Mouse (Mus musculus) lung, postnatal 10 days (tissue): ENCODE measurements around the gene Lysmd3.
"Not testable (repeated sequence)": the region's sequence is repeated elsewhere in the genome, so short reads cannot be mapped to it uniquely, and the experiment has no call there.

Experiments used
- DNase-seq: peaks from one replicate; pipeline ENCODE4 v3.0.0; 2021

The Lysmd3 gene

DNA sequence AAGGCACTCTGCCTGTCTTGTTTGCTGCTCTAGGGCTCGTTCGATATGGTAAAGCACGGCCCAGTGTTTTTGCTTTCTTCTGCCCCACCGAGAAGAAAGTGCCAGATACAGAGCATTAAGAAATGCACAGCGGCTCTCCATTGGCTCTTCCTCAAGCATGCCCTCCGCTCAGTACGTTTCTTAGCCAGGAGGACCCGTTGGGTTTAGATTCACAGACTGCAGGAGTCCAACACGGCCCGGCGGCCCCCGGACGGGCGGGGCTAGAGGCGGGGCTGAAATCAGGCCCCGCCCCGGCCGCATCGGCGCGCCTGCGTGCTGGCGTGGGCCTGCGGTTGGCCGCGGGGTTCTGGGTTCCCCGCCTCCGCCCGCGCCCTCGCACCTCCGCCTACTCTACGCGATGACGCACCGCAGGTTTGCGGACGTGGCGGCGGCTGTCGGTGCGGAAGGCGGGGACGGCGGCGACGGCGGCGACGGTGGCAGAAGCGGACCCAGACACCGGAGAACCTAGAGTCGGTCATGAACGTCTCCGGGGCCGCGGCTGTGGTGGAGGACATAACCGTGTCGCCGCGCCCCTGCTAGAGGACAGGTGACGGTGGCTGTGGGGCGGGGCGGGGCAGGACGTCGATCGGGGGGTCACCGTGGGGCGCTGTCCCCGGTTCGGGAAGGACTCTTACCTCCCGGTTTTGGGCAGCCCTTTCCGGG is at the start of gene Lysmd3:
Gene Lysmd3, plus strand, starts transcription at position 313 of the 702 bp plus-strand sequence.
- DNase-seq = peak; percentile 94

DNA sequence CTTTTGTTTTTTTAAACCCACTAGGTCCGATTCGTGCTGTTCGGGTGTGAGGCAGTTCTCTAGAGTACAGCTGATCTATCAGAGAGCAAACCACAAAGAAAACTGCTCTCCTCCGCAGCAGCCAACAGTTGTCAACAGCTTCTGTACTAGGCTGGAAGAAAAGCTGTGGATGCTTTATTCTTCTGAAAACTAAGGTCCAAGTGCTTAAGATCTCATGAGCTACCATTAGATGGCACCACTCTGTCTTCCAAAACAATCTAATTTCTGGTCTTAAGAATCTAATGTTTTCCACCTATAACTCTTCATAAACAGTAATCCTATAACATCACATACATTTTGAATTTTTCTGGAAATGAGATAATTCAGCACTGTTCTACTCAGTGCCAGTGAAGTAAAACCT is 47.1 kb upstream of the Lysmd3 start:
- DNase-seq = no peak

DNA sequence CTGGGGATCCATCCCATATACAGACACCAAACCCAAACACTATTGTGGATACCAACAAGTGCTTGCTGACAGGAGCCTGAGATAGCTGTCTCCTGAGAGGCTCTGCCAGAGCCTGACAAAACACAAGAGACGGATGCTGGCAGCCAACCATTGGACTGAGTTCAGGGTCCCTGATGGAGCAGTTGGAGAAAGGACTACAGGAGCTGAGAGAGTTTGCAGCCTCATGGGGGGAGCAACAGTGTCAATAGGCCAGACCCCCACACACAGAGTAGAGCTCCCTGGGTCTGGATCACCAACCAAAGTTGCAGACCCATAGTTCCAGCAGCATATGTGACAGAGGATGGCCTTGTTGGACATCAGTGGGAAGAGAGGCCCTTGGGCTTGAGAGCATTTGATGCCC is 29.6 kb upstream of the Lysmd3 start:
- DNase-seq = not testable (repeated sequence)

DNA sequence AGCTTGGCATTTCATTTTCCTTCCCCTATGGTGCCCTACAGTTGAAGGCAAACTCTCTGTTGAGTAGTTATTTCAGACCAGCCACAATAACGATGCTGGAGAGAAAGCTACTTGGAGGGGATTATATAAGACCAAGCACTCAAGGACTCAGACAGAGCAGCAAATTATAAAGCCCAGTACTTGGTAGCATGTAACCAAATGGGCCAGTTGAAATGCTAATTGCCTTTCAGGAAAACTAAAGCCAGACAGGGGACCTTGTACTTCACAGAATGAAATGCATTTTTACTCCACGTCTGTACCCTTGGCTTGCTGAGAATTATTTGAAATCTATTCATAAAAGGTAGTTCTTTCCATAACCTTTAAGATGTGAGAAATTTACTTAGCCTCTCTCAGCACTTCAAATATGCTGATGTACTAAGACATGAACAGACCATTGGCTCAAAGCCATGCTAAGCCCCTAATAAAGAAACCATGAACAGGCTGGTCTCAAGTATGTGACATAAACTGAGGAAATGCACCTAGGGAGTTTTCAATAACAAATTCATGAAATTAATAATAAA is 28.8 kb upstream of the Lysmd3 start:
- DNase-seq = no peak

DNA sequence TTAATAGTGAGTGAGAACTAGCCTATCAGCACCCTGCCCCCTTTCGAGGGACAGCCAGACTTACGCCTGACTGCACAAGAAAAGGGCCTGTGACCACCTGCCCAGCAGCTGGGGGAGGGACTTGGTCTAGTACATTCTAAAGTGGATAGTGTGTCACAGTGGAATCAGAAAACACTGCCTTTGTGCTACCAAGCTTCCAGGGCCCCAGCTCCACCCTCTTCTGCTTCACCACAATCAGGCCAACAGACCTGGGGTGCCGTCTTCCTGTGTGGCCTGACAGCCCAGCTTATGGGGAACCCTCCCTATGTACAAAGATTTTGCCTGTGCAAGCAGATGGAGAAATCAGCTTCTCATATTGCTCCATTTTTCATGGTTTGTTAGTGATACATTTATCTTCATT is 28.1 kb upstream of the Lysmd3 start:
- DNase-seq = no peak

DNA sequence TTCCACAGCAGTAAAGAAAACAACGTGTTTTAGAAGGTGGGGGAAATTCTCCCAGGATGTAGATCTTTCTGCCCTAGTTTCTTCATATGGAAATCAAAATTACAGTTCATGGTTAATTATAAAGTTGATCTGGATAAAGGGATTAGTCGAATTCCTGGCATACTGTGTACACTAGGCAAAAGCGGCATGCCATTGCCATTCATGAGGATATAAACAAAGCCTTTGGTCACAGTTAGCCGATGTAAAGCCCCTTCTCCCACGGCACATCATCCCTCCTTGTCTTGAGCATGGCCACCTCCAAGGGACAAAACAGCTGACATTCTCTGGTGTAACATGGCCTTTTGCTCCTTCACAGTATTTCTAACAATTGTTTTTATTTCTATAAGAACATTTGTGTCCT is 26.9 kb upstream of the Lysmd3 start:
- DNase-seq = no peak

DNA sequence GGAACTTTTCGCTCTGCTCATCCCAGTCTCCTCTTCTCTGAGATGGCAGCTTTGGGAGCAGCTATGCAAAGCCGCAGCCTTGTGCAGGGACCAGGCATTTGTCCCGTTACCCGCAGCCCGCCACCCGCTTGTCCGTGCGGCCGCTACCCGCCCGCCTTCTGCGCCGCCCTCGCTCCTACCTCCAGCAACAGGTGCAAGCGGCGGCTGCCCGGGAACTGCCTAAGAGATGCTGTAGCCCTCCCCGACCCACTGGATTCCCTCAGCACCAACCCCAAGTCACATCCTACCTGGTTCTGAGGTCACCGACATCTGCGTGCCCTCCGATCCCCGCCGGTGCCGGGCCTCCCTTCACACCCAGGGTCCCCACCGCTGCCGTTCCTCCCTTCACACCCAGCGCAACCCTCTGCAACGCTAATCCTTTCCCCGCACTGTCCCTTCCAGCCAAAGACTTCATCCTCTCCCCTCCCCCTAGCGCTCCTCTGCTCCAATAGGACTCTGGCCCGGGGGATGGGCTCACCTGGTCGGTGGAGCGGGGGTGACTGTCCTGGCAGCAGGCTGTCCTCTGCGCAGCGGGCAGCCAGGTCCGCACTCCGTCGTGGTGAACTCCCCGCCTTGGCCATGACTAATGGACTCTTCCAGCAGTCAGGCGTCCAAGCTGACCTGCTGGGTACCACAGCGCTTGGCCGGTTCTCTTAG is 24.6 kb upstream of the Lysmd3 start, which contains the start of gene Adgrv1:
Gene Adgrv1, minus strand, starts transcription at position 435 of the 696 bp plus-strand sequence.
- DNase-seq = peak; percentile 52

DNA sequence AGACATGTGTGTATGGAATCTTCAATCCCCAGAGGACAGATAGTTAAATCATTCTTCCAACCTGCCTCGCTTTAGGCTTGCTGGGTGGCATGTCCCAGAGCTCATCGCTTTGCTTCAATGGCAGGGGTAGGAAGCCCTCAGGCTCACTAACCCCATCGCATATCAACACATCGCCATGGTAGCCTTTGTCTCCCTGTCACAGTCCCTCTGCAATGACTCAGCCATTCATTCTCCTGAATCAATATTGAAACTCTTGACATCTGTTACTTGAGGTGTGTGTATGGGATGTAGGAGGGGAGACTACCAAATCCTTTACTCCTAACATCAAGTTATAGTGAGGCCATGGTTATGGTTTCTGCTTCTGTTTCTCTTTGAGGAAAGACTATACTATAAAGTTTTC is 17.8 kb upstream of the Lysmd3 start:
- no peak for DNase-seq

DNA sequence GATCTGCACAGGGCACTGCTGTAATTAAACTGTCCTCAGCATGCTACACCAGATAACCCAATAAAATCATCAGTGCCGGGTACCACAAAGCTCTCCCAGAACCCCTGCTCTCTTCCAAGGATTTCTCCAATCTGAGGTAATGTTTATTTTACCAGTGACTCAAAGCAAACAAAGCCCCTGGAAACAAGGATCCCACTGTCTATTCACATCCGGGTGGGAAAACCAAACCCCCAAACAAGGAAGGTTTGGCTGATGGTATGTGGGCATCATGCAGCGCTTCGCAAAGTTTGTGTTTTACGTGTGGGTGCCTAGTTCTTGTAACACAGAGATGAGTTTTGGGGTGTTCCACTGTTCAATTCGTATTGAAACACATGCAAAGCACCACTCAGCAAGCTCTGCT is 16.6 kb upstream of the Lysmd3 start:
- no peak for DNase-seq

DNA sequence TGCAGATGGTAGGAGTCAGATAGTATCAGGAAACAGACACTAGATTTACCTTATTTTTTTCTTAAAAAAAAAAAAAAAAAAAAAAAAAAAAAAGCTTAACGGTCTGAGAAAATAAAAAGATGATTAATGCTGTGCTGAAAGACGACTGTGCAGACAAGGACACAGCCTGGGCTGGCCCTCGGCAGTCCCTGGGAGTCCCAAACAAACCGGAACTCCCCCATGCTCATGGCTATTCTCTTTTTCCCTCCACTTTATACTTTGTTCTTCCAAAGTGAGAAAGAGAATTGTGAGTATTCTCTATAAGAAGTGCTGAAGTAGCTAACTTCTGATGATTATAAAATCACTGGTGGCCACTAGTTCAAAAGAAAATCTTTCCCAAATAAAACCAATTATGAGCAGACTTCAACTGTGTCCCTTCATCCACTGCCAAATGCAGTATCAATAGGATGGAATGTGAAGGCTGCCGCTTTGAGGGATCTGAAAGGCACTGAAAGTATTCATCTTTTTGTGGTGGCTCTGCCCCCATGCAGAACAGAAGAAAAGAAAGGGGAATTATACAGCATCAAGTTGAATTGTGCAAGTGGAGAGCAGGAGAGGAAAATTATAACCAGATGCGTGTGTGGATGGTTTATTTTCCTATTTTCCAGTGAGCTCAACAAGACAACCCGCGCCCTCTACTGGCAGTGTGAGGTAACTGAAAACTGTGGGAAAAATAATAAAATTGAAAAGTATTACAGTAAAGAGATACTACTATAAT is 16.0 kb upstream of the Lysmd3 start:
- DNase-seq = peak; percentile 54

DNA sequence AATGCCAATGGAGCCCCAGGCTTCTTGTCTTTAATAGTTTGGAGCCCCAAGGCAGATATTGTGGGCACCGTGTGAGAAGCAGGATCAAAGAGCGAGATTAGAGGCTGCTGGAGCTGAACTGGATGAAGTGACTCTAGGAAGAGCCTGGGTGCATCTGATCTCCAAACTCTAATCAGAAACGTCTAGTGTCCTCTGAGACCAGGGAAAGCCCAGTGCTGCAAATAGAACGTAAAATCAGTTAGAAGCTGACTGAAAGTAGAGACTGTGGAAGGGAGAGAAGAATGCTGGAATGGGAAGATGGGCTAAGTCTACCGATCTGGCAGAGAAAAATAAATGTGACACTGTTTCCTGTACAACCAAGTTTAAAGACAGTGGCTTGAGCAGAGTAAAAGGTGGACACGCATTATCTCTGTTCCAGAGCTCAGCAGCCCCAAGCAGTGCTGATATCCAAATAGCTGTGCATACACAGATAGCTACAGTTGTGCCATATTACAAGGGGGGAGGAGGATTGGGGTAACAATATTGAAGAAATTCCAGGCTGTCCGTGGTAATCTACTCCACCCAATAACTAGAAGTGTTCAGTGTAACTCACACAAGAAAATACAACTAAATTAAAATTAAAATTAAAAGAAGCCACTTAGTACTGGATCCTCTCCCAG is 14.8 kb upstream of the Lysmd3 start:
- no peak for DNase-seq

DNA sequence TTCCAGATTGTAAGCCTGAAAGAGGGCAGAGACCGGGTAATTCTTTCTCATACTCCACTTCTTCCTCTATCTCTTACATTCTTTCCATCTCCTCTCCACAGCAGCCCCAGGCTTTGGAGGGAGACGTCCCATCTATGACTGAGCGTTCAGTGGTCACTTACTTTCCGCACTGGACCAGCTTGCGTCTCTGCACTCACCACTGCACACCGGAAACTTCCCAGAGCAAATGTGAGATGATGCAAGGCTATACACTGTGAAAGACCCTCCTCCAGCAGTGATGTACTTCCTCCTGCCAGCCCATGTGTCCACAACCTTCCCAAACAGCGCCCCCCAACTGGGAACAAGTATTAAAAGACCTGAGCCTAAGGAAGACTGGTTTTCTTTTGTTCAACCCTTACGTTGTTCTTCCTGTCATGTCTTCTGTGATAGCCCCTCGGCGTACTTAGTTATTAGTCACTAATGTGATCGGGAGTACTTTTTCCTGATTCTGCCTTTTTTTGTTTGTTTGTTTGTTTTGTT is 13.4 kb upstream of the Lysmd3 start:
- no peak for DNase-seq

DNA sequence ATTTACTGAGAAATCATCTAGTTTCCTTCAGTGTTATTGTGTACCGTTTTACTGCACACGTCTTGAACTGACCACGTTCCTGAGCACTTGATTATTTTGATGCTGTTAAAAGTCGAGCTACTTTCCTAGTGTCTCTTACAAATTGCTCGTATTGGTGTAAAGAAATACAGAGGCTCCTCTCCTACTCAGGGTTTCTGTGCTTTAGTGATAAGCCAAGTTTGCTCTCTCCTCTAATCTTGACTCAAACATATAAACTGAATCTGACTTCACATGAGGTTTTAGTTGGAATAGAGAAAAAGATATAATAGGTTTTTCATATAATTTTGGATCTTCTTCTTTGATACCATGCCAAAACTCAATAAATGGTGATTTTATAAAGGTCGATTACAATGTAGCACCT is 11.1 kb upstream of the Lysmd3 start:
- DNase-seq = no peak

DNA sequence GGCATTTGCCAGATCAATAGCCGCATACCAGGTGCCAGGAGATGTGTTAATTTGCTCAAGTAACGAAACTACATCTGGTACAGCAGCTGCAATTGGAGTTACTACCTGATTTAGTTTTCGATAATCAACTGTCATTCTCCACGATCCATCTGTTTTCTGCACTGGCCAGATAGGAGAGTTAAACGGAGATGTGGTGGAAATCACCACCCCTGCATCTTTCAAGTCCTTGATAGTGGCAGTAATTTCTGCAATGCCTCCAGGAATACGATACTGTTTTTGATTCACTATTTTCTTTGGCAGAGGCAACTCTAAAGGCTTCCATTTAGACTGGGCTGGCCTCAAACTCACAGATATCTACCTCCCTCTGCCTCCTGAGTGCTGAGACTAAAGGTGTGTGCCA is 7.1 kb upstream of the Lysmd3 start:
- DNase-seq = not testable (repeated sequence)

DNA sequence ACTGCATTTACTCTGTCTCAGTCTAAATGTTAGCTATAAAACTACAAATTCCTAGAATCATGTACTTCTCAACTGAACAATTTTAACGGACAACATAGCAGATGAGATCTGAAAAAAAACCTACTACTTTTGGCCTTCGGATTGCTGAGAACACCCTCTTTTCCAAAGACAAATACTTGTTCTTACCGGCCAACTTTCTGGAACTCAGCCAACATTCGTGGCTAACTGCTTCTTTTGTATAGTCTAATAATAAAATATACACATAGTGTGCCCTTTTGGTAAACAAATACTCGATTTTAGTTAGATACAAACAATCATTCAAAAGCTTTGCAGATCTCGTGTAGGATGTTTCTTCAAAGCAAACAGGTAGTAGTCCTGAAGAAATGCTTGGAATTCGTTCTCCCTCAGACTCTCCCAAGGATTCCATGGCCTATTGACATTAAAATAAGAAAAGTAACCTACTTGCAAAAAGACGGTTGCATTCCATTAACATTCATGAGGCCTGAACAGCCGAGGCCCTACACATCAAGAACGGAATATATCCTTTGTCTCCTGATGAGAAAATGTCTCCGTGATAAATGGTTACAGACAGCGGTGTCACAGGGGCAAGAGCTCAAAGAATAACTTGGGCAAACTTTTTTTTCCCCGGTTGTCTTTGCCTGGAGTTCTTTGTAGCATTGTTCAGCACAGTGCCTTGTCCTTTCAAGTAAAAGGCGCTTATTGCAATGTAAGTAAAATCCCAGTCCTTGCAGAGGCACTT is 1.2 kb upstream of the Lysmd3 start:
- peak; percentile 17 for DNase-seq

DNA sequence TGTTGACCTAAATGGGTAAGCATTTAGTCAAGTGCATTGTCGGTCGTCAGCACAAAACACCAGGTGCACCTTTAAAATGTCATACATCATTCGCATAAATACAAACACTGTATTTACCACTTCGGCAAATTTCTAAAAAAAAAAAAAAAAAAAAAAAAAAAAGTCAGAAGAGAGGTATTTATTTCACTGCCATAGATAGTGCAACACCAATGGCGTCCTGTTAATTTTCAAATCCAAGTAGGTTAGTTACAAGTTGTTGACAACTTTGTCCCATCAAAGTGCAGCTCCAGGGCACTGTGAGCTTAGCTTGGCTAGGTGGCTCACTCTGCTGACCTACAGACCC is 484 bp upstream of the Lysmd3 start:
- DNase-seq = no peak

DNA sequence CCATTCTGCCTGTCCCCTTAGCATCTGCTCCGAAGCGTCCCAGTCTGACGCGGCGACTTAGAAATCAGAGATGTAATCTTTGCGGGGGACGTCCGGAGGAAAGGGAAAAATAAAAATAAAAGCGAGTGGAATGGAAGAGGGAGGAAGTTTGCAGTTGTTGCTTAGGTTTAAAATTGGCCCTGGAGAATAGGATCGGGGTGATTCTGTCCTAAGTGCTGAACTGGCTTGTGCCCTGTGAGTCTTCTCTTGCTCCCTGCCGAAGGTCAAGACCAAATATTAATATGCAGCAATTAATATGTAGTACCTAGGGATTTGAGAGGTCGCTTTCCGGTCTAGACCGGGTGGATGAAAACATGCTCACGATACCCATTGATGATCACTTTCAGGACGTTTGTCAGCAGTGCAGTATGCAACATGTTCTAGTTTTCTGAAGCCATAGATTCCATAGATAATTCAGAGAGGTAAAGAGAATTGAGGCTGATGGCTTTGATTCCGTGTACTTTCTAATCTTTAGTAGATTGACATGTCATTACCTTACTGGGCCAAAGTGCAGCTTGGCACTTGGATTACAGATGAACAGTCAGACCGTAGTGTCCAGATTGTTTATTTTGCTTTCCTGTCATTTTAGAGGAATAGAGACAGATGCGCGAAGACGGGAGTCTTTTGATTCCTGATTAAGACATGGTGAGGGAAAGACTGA is 740 bp downstream of the Lysmd3 start:
- no peak for DNase-seq

DNA sequence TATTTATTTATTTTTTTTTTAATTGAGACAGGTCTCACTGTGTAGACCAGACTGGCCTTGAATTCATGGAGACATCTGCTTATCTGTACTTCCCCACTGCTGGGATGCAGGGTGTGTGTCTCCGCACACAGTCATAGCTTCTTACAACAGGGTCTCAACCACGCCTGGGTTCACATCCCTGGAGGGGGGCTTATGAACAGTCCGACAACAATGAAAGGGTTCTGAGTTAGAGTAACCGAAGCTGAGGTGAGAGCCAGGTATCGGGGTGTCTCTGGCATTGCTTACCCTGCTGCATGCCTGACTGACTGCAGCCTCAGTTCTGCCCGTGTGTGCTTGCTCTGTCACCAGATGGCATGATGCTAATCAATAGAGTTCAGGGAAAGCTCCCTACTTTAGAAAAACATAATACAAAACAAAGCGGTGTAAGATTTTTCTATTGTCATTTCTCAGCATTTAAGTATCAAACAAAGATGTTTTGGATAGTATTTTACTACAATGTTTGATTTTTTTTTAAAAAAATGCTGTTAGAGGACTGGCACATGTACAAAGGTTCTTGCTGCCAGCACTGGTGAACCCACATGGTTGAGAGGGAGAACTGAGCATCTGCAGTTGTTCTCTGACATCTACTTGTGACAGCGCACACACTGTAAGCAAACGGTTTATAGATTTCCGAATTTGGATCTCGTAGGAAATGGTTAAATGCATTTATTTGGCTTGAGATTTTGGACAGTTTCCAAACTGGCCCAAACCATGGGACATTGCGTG is 6.3 kb downstream of the Lysmd3 start:
- DNase-seq = no peak

DNA sequence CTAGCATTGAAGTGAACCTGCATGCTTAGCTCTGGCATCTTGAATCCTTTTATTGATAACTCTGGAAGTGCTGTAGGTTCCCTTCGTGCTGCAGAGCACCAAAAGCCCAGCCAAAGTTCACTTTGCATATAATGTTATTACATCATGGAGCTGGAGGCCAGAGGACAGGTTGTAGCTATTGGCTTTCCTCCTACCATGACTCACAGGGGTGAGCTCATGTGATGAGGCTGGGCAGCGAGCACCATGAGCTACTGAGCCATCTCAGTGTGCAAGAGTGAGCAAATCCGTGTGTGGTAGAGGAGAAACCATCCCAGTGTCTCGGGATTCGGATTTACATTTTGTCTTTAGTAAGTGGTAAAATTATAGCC is 6.9 kb downstream of the Lysmd3 start:
- no peak for DNase-seq

DNA sequence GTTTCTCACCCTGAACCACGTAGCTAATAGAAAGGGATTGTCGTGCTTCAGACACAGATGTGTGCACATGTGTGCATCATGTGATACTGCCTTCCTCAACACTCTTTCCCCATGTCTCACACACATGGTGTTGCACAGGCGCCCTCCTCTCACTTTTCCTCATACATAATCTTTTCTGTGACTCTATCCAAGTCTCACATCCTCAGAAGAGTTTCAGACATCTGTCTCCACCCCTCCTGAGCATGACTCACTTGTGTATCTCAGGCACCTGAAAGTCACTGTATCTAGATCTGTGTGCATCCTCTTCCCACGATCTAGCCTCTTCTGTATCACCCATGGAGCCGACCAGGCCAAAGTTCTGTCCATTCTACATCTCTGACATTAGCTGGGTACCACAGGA is 10.2 kb downstream of the Lysmd3 start:
- DNase-seq = no peak

DNA sequence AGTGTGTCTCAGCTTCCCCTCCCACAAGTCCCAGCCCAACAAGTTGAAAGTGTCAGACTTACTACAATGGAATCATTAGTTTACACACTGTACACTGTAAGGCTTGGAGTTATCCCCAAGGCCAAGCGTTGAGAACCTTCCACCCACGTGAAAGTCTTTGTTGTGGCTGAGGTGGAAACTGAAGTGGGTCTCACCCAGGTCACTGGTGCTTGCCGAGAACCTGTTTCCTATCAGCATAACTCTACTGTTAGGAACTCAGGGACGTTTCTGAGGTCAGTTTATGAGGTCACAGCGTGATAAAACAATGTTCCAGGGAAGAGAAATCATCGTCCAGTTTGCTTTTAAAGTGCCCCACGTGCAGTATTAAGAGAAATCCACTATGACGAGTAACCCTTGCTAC is 17.9 kb downstream of the Lysmd3 start:
- DNase-seq = no peak
